Mouse (Mus musculus): Measurements from ENCODE around the gene Smg6. TPM values are rescaled to one million over a fixed set of nuclear protein-coding genes. Genes with fewer than 3 reads are reported as not detected.

Smg6 gene
- polyA plus RNA-seq, 1 experiment from 2014 or later = 19.9 TPM

DNA sequence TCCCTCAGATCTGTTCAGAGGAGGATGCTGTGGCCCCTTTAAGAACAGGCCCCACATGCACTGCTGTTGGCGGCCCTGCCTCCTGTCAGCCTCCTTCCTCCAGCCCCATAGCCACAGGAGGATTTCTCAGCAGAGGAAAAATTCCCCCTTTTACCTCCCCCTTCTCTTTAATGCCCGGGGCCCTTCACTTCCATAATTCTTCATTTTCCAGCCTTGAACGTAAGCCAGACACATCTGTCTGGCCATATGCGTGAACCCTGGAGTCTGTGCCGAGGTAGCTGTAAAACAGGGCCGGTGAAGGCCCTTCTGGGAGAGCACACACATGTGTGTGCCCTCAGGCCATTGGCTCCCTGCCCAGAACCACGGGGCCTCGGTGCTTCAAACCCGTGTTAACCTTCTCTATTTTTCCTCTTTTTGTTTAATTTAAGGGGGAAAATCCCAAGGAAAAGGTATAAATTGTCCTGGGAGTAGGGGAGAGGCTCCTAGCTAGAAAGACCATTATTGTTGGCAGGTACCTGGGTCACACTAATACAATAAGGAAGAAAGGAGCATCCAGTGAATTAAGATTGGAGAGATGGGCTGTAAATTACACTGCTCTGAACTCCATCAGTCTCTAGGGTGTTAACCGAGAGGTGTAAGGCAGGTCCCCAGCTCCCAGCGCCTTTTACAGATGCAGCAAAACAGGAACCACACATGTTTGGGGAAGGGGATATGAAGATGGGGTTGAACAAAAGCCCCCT, 221.7 kb downstream of the Smg6 start:
- 20% methylated on average over 11 of the region's 11 CpGs for WGBS
- peaks cover 38% of the 10 kb centered on the region for H3K4me1 ChIP-seq (ENCODE audit: control insufficient read depth, insufficient read depth, low read length)
- ATAC-seq (ENCODE audit: insufficient number of reproducible peaks, insufficient read depth, low FRiP score, low read depth) = peak; percentile 76
- H3K27ac ChIP-seq (ENCODE audit: low read length) = peak overlapping the region; percentile 91
- H3K9me3 ChIP-seq (ENCODE audit: control insufficient read depth, low read depth, low read length) = no peaks in the 10 kb centered on the region
- no peak overlapping the region for H3K4me3 ChIP-seq (ENCODE audit: low read depth, low read length)
- H3K9ac ChIP-seq (replicated peaks; ENCODE audit: low read depth, low read length) = no peak overlapping the region
- peaks cover 13% of the 10 kb centered on the region for H3K36me3 ChIP-seq (ENCODE audit: control insufficient read depth, insufficient read depth, low read length)
- H3K27me3 ChIP-seq (ENCODE audit: control insufficient read depth, insufficient read depth, low read length) = no peaks in the 10 kb centered on the region
- 0 out of 2 replicates have a peak overlapping the region, but pooled peaks have one; percentile 3 for H3K4me2 ChIP-seq (replicated peaks; ENCODE audit: low read depth, low read length)

DNA sequence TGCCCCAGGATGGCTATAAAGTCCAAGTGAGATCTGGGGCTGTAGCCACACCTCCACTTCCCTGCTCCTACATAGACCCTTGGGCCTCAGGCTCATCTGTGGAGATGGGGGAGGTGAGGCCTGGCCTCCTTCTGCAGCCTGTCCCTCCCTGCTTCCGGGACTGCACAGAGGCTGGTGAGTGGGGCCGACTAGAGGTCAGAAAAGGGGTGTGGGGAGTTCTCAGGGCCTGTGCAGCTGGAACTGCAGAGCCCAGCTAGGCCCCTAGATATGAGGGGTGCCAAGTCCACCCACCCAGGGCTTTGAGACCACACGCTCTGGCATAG, 222.2 kb downstream of the Smg6 start:
- peak; percentile 78 for ATAC-seq (ENCODE audit: insufficient number of reproducible peaks, insufficient read depth, low FRiP score, low read depth)
- Histone ChIP-seq H3K27ac (ENCODE audit: low read length) (peak overlapping the region; percentile 91), H3K4me3 (ENCODE audit: low read depth, low read length) (no peak overlapping the region), H3K9ac (replicated peaks; ENCODE audit: low read depth, low read length) (no peak overlapping the region), H3K4me1 (ENCODE audit: control insufficient read depth, insufficient read depth, low read length) (peaks cover 38% of the 10 kb centered on the region), H3K27me3 (ENCODE audit: control insufficient read depth, insufficient read depth, low read length) (no peaks in the 10 kb centered on the region), H3K36me3 (ENCODE audit: control insufficient read depth, insufficient read depth, low read length) (peaks cover 13% of the 10 kb centered on the region), H3K9me3 (ENCODE audit: control insufficient read depth, low read depth, low read length) (no peaks in the 10 kb centered on the region), H3K4me2 (replicated peaks; ENCODE audit: low read depth, low read length) (0 out of 2 replicates have a peak overlapping the region, but pooled peaks have one; percentile 3)
- WGBS = 13% methylated on average over 3 of the region's 3 CpGs

DNA sequence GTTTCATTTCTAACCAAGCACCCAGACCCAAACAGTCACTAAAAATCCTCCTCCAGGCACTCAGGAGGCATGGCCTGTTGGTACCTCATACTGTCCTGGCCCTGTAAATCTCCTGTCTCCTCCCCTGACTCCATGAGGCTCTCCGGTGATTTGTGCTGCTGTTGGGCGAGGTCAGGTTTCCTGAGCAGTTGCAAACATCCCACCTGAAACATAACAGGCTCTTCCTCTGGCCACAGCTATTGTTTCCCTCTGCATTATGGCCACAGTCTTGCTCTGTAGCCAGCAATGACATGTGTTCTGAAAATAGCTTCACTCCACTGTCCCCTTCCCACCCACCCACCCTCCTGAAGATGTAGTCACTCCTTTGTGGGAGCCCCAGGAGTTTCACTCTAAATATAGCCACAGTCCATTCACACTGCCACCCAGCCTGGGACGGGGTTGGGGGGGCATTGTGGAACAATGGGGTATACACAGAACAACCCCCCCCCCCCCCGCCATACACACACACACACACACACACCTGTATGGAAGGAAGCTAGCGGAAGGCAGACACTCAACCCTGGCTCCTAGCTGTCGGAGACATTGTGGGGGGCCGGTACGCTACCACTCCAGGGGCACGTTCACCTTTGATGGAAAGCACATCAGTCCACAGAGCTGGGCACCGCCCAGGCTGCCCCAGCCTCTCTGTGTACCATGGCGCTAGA, 222.9 kb downstream of the Smg6 start:
- H3K36me3 ChIP-seq (ENCODE audit: control insufficient read depth, insufficient read depth, low read length) = peaks cover 6% of the 10 kb centered on the region
- H3K27ac ChIP-seq (ENCODE audit: low read length) = peak overlapping the region; percentile 91
- no peak overlapping the region for H3K4me3 ChIP-seq (ENCODE audit: low read depth, low read length)
- 79% methylated on average over 11 of the region's 11 CpGs for WGBS
- H3K27me3 ChIP-seq (ENCODE audit: control insufficient read depth, insufficient read depth, low read length) = no peaks in the 10 kb centered on the region
- no peak for ATAC-seq (ENCODE audit: insufficient number of reproducible peaks, insufficient read depth, low FRiP score, low read depth)
- no peaks in the 10 kb centered on the region for H3K9me3 ChIP-seq (ENCODE audit: control insufficient read depth, low read depth, low read length)
- no peak overlapping the region for H3K4me2 ChIP-seq (replicated peaks; ENCODE audit: low read depth, low read length)
- peaks cover 35% of the 10 kb centered on the region for H3K4me1 ChIP-seq (ENCODE audit: control insufficient read depth, insufficient read depth, low read length)
- no peak overlapping the region for H3K9ac ChIP-seq (replicated peaks; ENCODE audit: low read depth, low read length)

DNA sequence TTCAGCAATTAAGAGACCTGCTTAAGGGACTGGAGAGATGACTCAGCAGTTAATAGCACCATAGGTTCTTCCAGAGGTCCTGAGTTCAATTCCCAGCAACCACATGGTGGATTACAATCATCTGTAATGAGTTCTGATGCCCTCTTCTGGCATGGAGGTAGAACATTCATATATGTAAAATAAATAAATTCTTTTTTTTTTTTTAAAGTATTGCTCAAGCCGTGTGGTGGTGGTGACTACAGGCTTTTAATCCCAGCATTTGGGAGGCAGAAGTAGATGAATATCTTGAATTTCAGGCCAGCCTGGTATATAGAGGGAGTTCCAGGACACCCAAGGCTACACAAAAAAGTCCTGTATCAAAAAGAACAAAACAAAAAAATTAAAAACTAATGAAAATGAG, 224.7 kb downstream of the Smg6 start:
- H3K9ac ChIP-seq (replicated peaks; ENCODE audit: low read depth, low read length) = no peak overlapping the region
- H3K9me3 ChIP-seq (ENCODE audit: control insufficient read depth, low read depth, low read length) = no peaks in the 10 kb centered on the region
- no peaks in the 10 kb centered on the region for H3K27me3 ChIP-seq (ENCODE audit: control insufficient read depth, insufficient read depth, low read length)
- WGBS = 64% methylated on average over 1 of the region's 1 CpGs
- H3K4me3 ChIP-seq (ENCODE audit: low read depth, low read length) = no peak overlapping the region
- no peaks in the 10 kb centered on the region; the same call in 1 of the 2 replicates for H3K36me3 ChIP-seq (ENCODE audit: control insufficient read depth, insufficient read depth, low read length)
- H3K4me2 ChIP-seq (replicated peaks; ENCODE audit: low read depth, low read length) = no peak overlapping the region
- no peak for ATAC-seq (ENCODE audit: insufficient number of reproducible peaks, insufficient read depth, low FRiP score, low read depth)
- H3K4me1 ChIP-seq (ENCODE audit: control insufficient read depth, insufficient read depth, low read length) = peaks cover 36% of the 10 kb centered on the region
- H3K27ac ChIP-seq (ENCODE audit: low read length) = no peak overlapping the region

DNA sequence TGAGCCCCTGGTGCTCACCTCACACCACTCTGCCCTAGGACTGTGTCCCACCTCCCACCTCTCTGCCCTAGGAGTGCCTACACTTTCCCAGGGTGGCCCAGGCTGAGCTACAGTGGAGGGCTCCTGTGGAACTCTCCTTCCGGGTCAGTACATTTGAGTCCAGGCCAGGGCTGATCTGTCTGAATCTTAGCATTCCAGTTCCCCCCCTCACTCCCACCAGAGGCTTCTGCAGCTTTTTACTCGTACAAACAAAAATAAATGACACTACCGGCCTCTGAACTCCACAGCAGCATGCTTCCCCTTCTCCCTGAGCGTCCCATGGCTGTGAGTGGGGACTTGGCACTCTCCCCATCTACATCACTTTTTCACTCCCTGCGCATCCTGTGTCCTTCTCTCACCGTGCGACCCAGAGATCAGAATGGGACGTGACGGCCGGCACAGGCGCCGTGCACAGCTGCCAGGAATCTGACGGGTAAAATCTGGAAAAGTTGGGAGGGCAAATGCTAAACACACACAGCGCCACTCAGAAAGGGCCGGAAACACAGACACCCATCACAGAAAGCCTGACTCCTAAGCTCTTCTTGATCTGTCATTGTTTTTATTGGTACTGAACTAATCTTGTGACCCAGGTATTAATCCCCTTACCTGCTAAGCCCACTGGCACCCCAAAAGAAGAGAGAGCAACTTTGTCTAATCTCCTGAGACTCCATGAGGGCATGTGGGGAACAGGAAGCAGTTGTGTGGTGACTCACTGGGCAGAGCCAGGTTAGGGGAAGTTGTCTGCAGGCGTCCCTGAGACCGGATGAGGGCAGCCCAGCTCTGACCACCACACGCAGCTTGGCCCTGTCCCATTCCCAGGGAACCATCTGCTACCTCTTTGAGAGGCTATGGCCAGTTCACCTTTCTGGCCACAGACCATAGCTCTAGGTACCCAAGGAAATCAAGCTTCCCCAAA, 227.3 kb downstream of the Smg6 start:
- no peak for ATAC-seq (ENCODE audit: insufficient number of reproducible peaks, insufficient read depth, low FRiP score, low read depth)
- Histone ChIP-seq H3K4me1 (ENCODE audit: control insufficient read depth, insufficient read depth, low read length) (peaks cover 40% of the 10 kb centered on the region), H3K9ac (replicated peaks; ENCODE audit: low read depth, low read length) (no peak overlapping the region), H3K36me3 (ENCODE audit: control insufficient read depth, insufficient read depth, low read length) (no peaks in the 10 kb centered on the region; the same call in none of the 2 replicates), H3K27ac (ENCODE audit: low read length) (peak overlapping the region; percentile 79), H3K9me3 (ENCODE audit: control insufficient read depth, low read depth, low read length) (no peaks in the 10 kb centered on the region), H3K4me3 (ENCODE audit: low read depth, low read length) (no peak overlapping the region), H3K27me3 (ENCODE audit: control insufficient read depth, insufficient read depth, low read length) (no peaks in the 10 kb centered on the region), H3K4me2 (replicated peaks; ENCODE audit: low read depth, low read length) (no peak overlapping the region)
- WGBS = 49% methylated on average over 18 of the region's 18 CpGs

DNA sequence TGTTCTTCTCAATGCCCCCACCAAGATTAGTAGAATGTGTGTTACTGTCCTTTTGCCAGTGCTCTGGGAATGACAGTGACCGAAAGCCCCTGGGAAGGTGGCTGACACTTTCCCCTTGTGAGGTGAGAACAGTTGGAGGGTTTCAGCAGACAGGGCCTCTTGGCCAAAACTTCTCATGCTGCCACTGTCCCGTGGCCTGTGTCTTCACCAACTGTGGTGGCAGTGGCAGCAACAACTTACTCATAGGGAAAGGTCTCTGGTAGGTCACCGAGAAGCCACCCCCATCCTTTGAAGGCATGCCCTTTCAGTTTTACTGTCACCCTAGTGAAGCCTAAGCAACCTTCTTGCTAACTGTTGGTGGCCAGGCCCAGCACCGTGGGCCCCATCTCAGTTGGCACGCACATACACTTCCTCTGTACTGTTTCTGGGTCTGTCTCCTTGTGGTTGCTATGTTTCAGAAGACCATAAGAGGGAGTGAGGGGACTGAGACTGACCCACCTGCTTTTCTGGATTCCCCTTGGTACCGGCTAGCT, 228.5 kb downstream of the Smg6 start:
- peaks cover 3% of the 10 kb centered on the region for H3K36me3 ChIP-seq (ENCODE audit: control insufficient read depth, insufficient read depth, low read length)
- H3K9ac ChIP-seq (replicated peaks; ENCODE audit: low read depth, low read length) = no peak overlapping the region
- H3K9me3 ChIP-seq (ENCODE audit: control insufficient read depth, low read depth, low read length) = no peaks in the 10 kb centered on the region
- no peak overlapping the region for H3K4me3 ChIP-seq (ENCODE audit: low read depth, low read length)
- peaks cover 38% of the 10 kb centered on the region; the same call in 1 of the 2 replicates for H3K4me1 ChIP-seq (ENCODE audit: control insufficient read depth, insufficient read depth, low read length)
- WGBS = 68% methylated on average over 6 of the region's 6 CpGs
- no peak for ATAC-seq (ENCODE audit: insufficient number of reproducible peaks, insufficient read depth, low FRiP score, low read depth)
- H3K27me3 ChIP-seq (ENCODE audit: control insufficient read depth, insufficient read depth, low read length) = no peaks in the 10 kb centered on the region
- no peak overlapping the region for H3K27ac ChIP-seq (ENCODE audit: low read length)
- H3K4me2 ChIP-seq (replicated peaks; ENCODE audit: low read depth, low read length) = no peak overlapping the region

DNA sequence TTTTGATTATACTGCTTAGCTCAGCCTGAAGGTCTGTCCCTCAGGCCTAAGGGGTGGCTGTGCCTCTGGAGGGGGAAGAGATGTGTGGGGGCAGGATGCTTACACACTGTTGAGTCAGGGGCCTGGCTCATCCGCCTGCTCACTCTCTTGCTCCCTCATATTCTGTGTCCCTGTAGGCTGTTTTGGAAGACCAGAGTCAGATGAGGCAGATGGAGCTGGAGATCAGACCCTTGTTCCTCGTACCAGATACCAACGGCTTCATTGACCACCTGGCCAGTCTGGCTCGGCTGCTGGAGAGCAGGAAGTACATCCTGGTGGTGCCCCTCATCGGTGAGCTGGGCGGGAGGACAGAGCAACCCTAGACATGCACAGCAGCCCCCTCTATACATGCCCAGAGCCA, 230.4 kb downstream of the Smg6 start:
- H3K36me3 ChIP-seq (ENCODE audit: control insufficient read depth, insufficient read depth, low read length) = peaks cover 17% of the 10 kb centered on the region
- H3K4me1 ChIP-seq (ENCODE audit: control insufficient read depth, insufficient read depth, low read length) = peaks cover 43% of the 10 kb centered on the region; the same call in 1 of the 2 replicates
- H3K9me3 ChIP-seq (ENCODE audit: control insufficient read depth, low read depth, low read length) = no peaks in the 10 kb centered on the region
- H3K4me2 ChIP-seq (replicated peaks; ENCODE audit: low read depth, low read length) = no peak overlapping the region
- 44% methylated on average over 6 of the region's 6 CpGs for WGBS
- no peak overlapping the region for H3K9ac ChIP-seq (replicated peaks; ENCODE audit: low read depth, low read length)
- H3K4me3 ChIP-seq (ENCODE audit: low read depth, low read length) = no peak overlapping the region
- no peak for ATAC-seq (ENCODE audit: insufficient number of reproducible peaks, insufficient read depth, low FRiP score, low read depth)
- peak overlapping the region; percentile 63 for H3K27ac ChIP-seq (ENCODE audit: low read length)
- no peaks in the 10 kb centered on the region for H3K27me3 ChIP-seq (ENCODE audit: control insufficient read depth, insufficient read depth, low read length)

DNA sequence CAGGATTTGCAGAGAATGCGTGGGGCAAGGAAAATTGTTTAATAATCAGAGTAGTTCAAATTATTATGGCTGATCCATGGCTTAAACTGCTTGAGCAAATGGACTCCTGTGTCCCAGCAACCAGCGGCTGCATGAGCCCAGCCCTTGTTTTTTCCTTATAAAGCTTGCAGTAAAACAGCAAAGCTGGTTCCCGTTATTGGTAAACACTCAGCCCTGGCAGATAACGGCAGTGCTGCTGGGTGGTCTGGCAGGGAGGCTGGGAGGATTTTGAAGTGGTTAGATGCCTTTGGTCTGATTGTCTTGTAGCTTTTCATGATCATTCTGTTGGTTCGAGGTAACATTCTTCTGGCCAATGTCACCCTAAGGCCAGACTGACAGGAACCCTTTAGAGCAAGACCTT, 230.8 kb downstream of the Smg6 start:
- no peaks in the 10 kb centered on the region for H3K9me3 ChIP-seq (ENCODE audit: control insufficient read depth, low read depth, low read length)
- no peak overlapping the region for H3K4me3 ChIP-seq (ENCODE audit: low read depth, low read length)
- no peaks in the 10 kb centered on the region for H3K27me3 ChIP-seq (ENCODE audit: control insufficient read depth, insufficient read depth, low read length)
- WGBS = 39% methylated on average over 5 of the region's 5 CpGs
- peaks cover 44% of the 10 kb centered on the region; the same call in 1 of the 2 replicates for H3K4me1 ChIP-seq (ENCODE audit: control insufficient read depth, insufficient read depth, low read length)
- H3K36me3 ChIP-seq (ENCODE audit: control insufficient read depth, insufficient read depth, low read length) = peaks cover 18% of the 10 kb centered on the region
- H3K9ac ChIP-seq (replicated peaks; ENCODE audit: low read depth, low read length) = no peak overlapping the region
- no peak overlapping the region for H3K4me2 ChIP-seq (replicated peaks; ENCODE audit: low read depth, low read length)
- peak overlapping the region; percentile 63 for H3K27ac ChIP-seq (ENCODE audit: low read length)
- no peak for ATAC-seq (ENCODE audit: insufficient number of reproducible peaks, insufficient read depth, low FRiP score, low read depth)

Data from stomach, embryonic 14.5 days (tissue).